Mouse (Mus musculus) G1E (cell line): ENCODE results near the gene Fgfr2.

ENCODE experiments used
- CTCF ChIP-seq: IDR thresholded peaks from 2 replicates; pipeline ENCODE4 v1.5.1; 2012; ENCODE audit warnings: low read depth, low read length, inconsistent platforms, mixed read lengths
- GATA1 ChIP-seq: IDR thresholded peaks from 2 replicates; pipeline ENCODE4 v1.6.1; 2012; ENCODE audit warnings: borderline replicate concordance, low read length, inconsistent platforms, mixed read lengths
- GATA2 ChIP-seq: IDR thresholded peaks from 2 replicates; pipeline ENCODE4 v1.6.1; 2012; ENCODE audit warnings: low read depth, low read length, inconsistent platforms, borderline replicate concordance
- POLR2AphosphoS5 ChIP-seq: IDR thresholded peaks from 2 replicates; pipeline ENCODE4 v1.6.1; 2012; ENCODE audit warnings: low read depth, low read length, inconsistent platforms; ENCODE audit not compliant: insufficient replicate concordance

GRCm38 (mm10) chr7:130837941-130838657 is 2285.1 kb downstream of the Fgfr2 start:
- TF ChIP-seq CTCF (no peak), POLR2AphosphoS5 (no peak), GATA1 (no peak), GATA2 (no peak)
